Mouse (Mus musculus) large intestine, adult 2 months (tissue): ENCODE measurements at regions not wholly inside any gene's neighbourhood (a gene's known extent, or its start where the extent isn't known, plus 50 kb on each side); places are given as distances from the start of the nearest gene placed in this dataset.

Experiments used
- DNase-seq: peaks from one replicate; pipeline ENCODE4 v3.0.0-alpha.2; 2012; ENCODE audit warnings: low read depth, low spot score
- WGBS: fragments of 180-500 bp; shearing (Covaris S2); methylation state at CpG from one replicate; pipeline ENCODE4 v1.1.7; 2018; 5-methylcytosine and 5-hydroxymethylcytosine counted together

DNA sequence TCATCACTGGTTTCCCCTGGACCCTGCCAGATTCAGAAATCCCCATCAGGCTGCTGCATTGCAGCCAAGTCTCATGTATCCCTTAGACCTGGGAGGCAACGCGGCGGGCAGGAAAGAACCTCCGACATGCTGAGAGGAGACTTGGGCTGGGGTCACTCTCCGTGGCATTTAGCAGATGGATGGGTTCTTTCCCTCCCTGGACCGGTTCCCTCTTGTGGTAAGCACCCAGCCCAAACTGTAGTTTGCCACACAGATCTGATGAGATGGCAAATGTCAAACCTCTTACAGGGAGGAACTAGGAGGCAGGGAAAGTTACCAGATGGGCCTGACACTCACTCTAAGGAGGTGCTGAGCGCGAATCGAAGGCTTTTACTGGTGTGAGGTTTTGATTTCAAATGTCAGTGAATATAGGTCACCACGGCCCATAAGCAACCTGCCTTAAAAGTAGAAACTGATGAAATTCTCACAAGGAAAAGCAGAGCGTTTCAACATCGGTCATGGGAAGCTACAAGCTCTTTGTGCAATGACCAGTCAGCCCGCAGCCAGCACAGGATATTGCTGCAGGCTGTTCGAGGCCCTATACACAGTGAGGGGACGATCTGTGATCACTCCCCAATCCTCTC, 199.9 kb upstream of the Lpp start:
- DNase-seq, result no peak
- WGBS, result 80% methylated on average over 15 of the region's 15 CpGs

GRCm38 (mm10) chr16:24192013-24192412, 201.3 kb upstream of the Lpp start:
- WGBS, result 89% methylated on average over 1 of the region's 1 CpGs
- DNase-seq, result no peak

GRCm38 (mm10) chr16:24187131-24187530, 198.5 kb upstream of the Bcl6 start:
- WGBS, result 93% methylated on average over 6 of the region's 6 CpGs
- no peak for DNase-seq

DNA sequence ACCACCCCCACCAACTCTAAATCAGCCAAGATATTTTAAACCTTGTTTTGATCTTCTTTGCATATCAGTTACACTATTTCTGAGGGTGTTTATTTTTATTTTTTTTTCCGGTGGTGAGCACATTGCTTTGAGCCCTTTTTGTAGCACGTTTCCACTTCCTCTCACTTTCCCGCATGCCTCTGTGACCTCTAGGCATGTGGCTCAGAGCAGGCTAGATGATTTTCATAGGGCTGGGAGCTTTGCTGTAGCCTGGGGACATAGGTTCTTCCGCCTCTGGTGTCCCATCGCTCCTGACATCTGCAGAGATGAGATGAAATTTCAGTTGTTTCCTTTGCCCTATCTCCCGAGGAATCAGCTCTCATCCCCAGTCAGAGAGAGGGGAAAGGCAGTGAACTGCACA, 197.3 kb upstream of the Bcl6 start:
- 77% methylated on average over 6 of the region's 6 CpGs for WGBS
- no peak for DNase-seq

- 87% methylated on average over 4 of the region's 4 CpGs for WGBS
- no peak for DNase-seq
These were observed 196.2 kb upstream of the Bcl6 start for GRCm38 (mm10) chr16:24184846-24185245.

GRCm38 (mm10) chr16:24183216-24183615, 194.6 kb upstream of the Bcl6 start:
- WGBS, result 70% methylated on average over 3 of the region's 3 CpGs
- DNase-seq, result no peak

- no peak for DNase-seq
- WGBS, result 88% methylated on average over 3 of the region's 3 CpGs
These were observed 192.7 kb upstream of the Bcl6 start for GRCm38 (mm10) chr16:24181388-24181787.

DNA sequence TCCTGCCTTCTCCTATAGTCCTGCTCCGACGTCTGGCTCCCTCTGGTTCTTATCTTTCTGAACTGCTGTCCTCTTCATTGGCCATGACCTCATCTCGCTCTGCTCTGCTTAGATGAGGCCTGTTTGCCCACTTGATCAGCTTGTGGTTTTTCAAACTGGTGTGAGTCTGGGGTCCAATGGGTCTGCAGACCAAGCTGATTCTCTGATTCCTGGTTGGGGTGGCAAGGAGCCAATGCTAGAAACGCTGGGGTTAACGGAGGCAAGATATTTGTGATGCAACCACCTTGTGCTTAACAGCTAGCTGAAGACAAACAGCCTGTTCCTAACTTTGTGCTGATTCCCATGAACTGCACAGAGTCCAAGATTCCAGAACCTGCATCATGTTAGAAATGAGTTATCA, 192.0 kb upstream of the Bcl6 start:
- WGBS, result 78% methylated on average over 5 of the region's 5 CpGs

GRCm38 (mm10) chr16:24177564-24177963, 188.9 kb upstream of the Bcl6 start:
- no peak for DNase-seq
- 82% methylated on average over 2 of the region's 2 CpGs for WGBS

More for the DNA sequence above, 192.0 kb upstream of the Bcl6 start:
- DNase-seq, result no peak

GRCm38 (mm10) chr16:24177131-24177530, 188.5 kb upstream of the Bcl6 start:
- no peak for DNase-seq
- WGBS, result 74% methylated on average over 7 of the region's 7 CpGs

DNA sequence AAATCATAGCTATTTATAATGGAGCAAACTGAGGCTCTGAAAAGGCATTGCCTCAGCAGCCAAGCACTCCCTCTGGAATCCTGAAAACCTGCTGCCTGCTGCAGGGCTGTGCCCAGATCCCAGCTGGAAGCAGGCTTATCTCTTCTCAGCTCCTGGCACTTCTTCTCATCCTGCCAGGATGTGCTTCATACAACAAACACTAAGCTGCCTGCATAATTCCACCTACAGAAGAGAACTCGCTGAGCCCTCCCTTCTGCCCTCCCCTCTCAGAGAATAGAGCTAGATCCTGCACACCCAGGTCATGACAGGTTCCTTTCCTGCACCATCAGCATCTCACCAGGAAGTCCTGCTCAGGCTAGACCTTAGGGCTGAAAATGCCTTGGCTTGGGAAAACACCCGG, 187.4 kb upstream of the Bcl6 start:
- DNase-seq, result no peak
- 56% methylated on average over 2 of the region's 2 CpGs for WGBS

- 73% methylated on average over 9 of the region's 9 CpGs for WGBS
- no peak for DNase-seq
These were observed 186.6 kb upstream of the Bcl6 start for GRCm38 (mm10) chr16:24175235-24175760.

DNA sequence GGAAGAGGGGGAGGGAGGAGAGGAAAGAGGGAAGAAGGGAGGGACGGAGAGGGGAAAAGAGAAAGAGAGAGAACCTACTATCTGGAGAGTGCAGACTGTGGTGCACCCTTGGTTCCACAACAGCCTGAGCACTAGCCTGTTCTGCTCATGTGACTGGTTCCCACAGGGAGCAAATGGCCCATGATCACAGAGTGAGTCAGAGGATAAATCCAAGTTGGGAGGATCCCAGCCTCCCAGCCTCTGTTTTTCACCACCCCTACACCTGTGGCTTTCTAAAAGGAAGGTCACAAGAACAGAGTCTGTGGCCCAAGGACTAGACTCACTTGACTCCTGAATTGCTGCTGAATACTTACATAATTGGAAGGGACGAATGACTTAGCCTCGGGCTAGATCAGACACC, 185.9 kb upstream of the Bcl6 start:
- 82% methylated on average over 3 of the region's 3 CpGs for WGBS

GRCm38 (mm10) chr16:24173783-24174518, 185.3 kb upstream of the Bcl6 start:
- DNase-seq, result no peak
- WGBS, result 86% methylated on average over 5 of the region's 5 CpGs

More for the DNA sequence above, 185.9 kb upstream of the Bcl6 start:
- DNase-seq, result no peak

DNA sequence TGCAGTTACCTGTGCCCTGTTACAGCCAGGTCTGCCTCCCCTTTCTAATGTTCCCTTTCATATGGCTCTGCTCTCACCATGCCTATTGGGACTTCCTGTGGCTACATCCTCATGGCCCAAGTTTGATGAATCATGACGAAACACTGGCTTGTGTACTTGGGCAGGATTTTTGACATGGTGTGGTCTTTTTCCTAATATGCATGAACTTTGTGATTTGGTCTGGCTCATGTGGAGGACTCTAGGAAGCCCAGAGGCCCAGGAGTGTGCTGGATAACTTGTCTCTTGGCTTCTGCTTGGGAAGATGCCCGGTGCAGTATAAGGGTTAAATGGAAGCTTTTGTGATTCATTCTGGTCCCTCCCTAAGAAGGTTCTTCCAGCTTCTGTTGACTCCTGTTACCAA, 184.0 kb upstream of the Bcl6 start:
- 85% methylated on average over 2 of the region's 2 CpGs for WGBS
- DNase-seq, result no peak

- no peak for DNase-seq
- 95% methylated on average over 5 of the region's 5 CpGs for WGBS
These were observed 183.4 kb upstream of the Bcl6 start for GRCm38 (mm10) chr16:24172065-24172464.

GRCm38 (mm10) chr16:24171161-24171560, 182.5 kb upstream of the Bcl6 start:
- no peak for DNase-seq
- 78% methylated on average over 4 of the region's 4 CpGs for WGBS

DNA sequence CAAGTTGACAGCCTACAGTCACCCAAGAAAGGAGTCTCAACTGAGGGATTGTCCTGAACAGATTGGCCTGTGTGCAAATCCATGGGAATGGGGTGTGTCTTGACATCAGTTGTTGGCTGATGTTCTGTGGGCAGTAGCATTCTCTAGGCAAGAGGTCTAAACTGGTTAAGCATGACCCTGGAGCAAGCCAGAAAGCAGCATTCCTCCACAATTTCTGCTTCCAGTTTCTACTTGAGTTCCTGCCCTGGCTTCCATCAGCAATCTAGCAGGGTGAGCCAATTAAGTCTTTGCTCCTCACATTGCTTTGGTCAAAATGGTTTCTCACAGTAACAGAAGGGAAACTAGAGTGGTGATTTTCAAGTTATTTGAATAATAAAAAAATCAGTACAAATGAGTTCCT, 177.8 kb upstream of the Bcl6 start:
- DNase-seq, result no peak

GRCm38 (mm10) chr16:24165461-24166081, 176.9 kb upstream of the Bcl6 start:
- 64% methylated on average over 11 of the region's 11 CpGs for WGBS
- DNase-seq, result no peak

GRCm38 (mm10) chr16:24160705-24161285, 172.1 kb upstream of the Bcl6 start:
- no peak for DNase-seq
- WGBS, result 68% methylated on average over 5 of the region's 5 CpGs
